ENCODE assay signal across 8 mouse cellular contexts in the genomic region with DNA sequence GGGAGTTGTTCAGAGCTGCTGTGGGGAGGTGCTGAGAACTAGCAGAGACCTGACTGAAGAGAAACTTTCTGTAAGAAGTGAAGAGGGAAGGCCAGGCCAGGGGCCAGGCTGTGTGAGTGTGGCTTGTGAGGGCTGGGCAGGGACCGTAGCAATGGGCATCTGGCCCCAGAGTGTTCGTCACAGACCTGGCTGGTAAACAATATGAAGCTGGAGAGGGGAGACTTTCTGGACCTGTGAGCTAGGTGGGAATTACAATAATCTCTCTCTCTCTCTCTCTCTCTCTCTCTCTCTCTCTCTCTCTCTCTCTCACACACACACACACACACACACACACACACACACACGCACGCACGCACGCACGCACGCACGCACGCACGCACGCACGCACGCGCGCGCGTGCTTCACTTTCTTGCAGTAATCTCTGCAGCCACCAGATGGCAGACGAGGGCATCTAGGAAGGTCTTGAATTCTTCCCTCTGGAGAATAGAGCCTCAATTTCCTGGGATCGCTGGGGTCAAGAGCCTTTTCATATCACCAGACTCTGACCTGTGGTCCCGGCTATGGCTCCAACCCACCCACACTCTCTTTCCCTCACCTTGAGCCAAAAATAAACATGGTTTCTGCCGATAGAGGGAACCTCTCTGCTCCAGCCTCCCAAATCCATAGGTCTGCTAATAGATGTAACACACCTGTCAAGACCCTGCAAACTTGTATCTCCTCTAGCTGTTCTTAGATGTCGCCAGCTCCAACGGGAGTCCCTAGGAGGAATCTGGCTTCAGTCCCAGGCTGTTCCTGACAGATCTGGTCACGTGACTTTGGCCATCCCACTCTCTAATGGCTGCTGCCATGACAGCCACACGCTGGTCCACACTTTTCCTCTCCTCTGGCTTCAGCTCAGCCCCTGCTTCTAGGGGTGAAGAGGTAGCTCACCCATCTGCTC. TPM values are rescaled to one million over a fixed set of nuclear protein-coding genes. Genes with fewer than 3 reads are reported as not detected.
DNase-seq lines count a peak whose midpoint lies in the region; ATAC-seq lines count a peak whose summit lies in the region.

No protein-coding gene starts in this region.

- no peaks in the 10 kb centered on the region for H3K36me3 ChIP-seq in hindbrain, embryonic 15.5 days

- peak overlapping the region; percentile 51 for H3K9ac ChIP-seq in hindbrain, embryonic 15.5 days

- peak overlapping the region; percentile 76 for H3K27ac ChIP-seq in hindbrain, embryonic 15.5 days (replicated peaks)

- H3K4me1 ChIP-seq in hindbrain, embryonic 15.5 days (replicated peaks), result peaks cover 23% of the 10 kb centered on the region

- peak; percentile 66 for ATAC-seq in hindbrain, embryonic 15.5 days (ENCODE audit: low FRiP score, low read depth)

- peak; percentile 61 for DNase-seq in T-cell, adult 2 months (ENCODE audit: low spot score)
- DNase-seq in cerebellum, postnatal 36 days, result peak; percentile 88 to 93
- DNase-seq in frontal cortex, postnatal 36 days (ENCODE audit: low spot score in 2 of 2), result peak; percentile 85 to 89
- peak; percentile 68 to 77 for DNase-seq in layer of hippocampus, postnatal 36 days
- peak; percentile 80 for DNase-seq in lung, postnatal 25 days (ENCODE audit: low spot score)
- DNase-seq in retina, postnatal 1 day, result peak; percentile 93
- DNase-seq in urinary bladder, adult 18-20 months (ENCODE audit: low spot score in 2 of 2), result peak; percentile 56 to 71

- WGBS in hindbrain, embryonic 15.5 days, result 19% methylated on average over 16 of the region's 26 CpGs

- H3K27me3 ChIP-seq in hindbrain, embryonic 15.5 days, result no peaks in the 10 kb centered on the region

- H3K4me2 ChIP-seq in hindbrain, embryonic 15.5 days, result peak overlapping the region; percentile 60

- peak overlapping the region; percentile 32 for H3K4me3 ChIP-seq in hindbrain, embryonic 15.5 days

- H3K9me3 ChIP-seq in hindbrain, embryonic 15.5 days, result no peaks in the 10 kb centered on the region

RNA-seq across cellular contexts. Expression of gene Myo7a, which starts 16.1 kb away (rescaled TPM):
- polyA plus RNA-seq in hindbrain, embryonic 15.5 days (2015; fragmentation: Nextera tagmentation; extraction: Ambion mirVana), result 16.6 and 19.3 TPM in 2 replicates
- 10 to 100 TPM; 10.1 to 10.2 TPM for total RNA-seq in layer of hippocampus, postnatal 36 days (2021)

RNA-seq across cellular contexts. Expression of gene Omp, which starts 42.0 kb away (rescaled TPM):
- 0.56 and 0.62 TPM in 2 replicates for polyA plus RNA-seq in hindbrain, embryonic 15.5 days (2015; fragmentation: Nextera tagmentation; extraction: Ambion mirVana)
- 1 to 10 TPM; 1.1 to 1.2 TPM for total RNA-seq in layer of hippocampus, postnatal 36 days (2021)

Comparison
In these comparisons a context has a peak if more than half of its experiments do, and no peak if none do; other contexts are left out.
1. Peak in every context shown above with its lines: DNase-seq, ATAC-seq, H3K4me3 ChIP-seq and H3K27ac ChIP-seq.